Mouse (Mus musculus) retina, embryonic 14.5 days (tissue): ENCODE data around the gene Fgfr2.

Source experiments
- DNase-seq: peaks from one replicate; pipeline ENCODE4 v3.0.0-alpha.2; 2015; ENCODE audit warnings: low spot score

Gene Fgfr2

DNA sequence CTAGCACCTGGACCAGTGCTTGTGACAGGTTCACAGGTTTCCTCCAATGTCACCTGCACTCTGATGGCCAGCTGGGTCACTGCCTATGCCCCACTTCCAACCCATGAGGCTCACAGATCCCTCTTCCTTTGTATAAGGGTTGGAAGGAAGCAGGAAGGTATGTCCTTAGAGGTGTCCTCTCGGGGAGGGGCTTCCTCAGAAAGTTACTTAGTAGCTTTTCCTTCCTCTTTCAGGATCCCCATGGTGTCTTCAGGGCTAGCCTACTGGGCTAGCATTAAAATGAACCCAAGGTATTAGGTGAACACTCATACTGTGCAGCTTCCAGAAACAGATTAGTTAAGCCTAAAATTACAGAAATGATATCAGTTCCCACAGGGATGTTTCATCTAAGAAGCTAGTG is 790.1 kb downstream of the Fgfr2 start:
- DNase-seq = no peak

GRCm38 (mm10) chr7:132332176-132332575 is 791.0 kb downstream of the Fgfr2 start:
- DNase-seq = peak; percentile 57

- no peak for DNase-seq
Measured at GRCm38 (mm10) chr7:132330179-132330578, 793.0 kb downstream of the Fgfr2 start.

DNA sequence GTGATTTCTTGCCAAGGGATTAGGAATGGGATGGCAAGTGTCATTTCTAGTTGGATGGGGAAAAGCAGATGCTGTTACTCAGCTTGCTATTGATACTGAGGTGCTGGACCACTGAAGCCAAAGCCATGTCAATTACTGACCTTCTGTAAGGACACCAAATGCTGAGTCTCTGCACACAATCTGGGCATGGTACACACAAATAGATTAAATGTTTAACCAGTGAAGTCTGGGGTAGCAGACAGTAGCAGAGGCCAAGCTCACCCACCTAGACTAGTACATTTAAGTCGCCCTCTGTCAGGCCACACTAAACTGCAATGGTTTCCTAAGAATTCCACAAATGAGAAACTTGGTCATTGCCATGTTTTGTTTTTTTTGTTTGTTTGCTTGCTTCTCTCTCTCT is 794.5 kb downstream of the Fgfr2 start:
- DNase-seq = no peak

DNA sequence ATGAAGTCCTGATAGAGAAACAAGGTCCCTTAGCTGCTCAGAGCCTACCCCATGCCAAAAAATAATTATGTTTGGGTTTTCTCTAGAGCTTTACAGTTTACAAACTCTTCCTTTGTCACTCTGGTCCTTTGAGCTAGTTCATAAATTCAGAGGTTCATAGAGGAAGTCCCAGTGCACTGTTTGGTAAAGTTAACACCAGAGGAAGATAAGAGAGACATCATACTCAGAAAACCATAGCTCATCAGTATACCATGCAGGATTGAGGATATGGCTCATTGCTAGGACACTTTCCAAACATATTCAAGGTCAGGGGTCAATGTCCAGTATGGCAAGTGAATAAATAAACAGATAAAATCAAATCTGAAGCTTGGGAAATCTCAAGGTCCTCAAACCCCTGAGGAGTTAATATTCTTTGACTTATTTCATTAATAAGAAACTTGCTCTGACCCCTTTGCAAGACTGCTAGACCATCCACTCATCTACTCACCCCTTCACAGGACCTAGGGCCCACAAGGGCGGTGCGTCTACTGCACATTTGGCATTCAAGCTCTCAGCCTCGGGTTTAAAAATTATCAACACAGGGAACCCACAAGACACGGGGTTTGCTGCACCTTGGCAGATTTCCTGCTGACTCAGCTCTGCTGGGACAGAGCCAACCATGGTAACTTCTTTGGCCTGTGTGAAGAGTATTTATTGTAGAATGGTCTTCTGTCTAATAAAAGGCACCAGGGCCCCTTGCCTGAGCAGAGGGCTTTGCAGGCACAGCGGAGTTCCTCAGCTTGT is 797.4 kb downstream of the Fgfr2 start:
- no peak for DNase-seq

GRCm38 (mm10) chr7:132323430-132323829 is 799.7 kb downstream of the Fgfr2 start:
- DNase-seq = no peak

GRCm38 (mm10) chr7:132321392-132321958 is 801.7 kb downstream of the Fgfr2 start:
- DNase-seq = no peak

GRCm38 (mm10) chr7:132317036-132317541 is 806.1 kb downstream of the Fgfr2 start, which contains the start of gene Chst15:
Gene Chst15, minus strand, starts transcription at chr7:132317228.
- peak; percentile 68 for DNase-seq

GRCm38 (mm10) chr7:132316101-132317035 is 806.8 kb downstream of the Fgfr2 start:
- peak; percentile 72 for DNase-seq

- DNase-seq = peak; percentile 88
Measured at GRCm38 (mm10) chr7:132315149-132316091, 807.7 kb downstream of the Fgfr2 start.

GRCm38 (mm10) chr7:132312396-132312795 is 810.8 kb downstream of the Fgfr2 start:
- no peak for DNase-seq

- DNase-seq = no peak
Measured at GRCm38 (mm10) chr7:132308537-132309191, 814.5 kb downstream of the Fgfr2 start.

DNA sequence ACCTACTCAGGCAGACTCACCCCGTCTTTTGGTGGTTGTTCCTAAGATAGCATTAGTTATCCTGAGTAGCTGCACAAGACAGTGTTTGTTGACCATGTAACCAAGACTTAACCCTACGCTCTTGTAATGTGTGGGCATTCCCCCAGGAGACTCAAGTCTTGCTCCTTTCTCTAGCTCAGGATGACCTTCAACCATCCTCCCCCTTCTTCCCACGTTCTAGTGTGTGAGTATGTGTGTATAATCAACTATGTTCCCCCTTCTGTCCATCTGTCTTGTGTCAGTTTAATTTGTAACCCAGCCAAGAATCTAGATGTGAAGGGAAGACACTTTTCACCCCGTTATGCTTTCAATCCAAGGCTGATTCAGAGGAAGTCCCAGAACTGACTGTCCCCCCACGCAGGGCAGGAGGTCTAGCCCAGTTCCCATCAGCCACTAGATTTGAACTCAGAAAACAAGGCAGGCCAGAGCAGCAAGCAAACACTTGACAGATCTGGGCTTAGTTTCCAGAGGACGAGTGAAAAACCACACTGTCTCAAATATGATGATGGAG is 815.4 kb downstream of the Fgfr2 start:
- no peak for DNase-seq

GRCm38 (mm10) chr7:132306671-132307412 is 816.3 kb downstream of the Fgfr2 start:
- DNase-seq = no peak

GRCm38 (mm10) chr7:132305492-132306375 is 817.4 kb downstream of the Fgfr2 start:
- DNase-seq = no peak

DNA sequence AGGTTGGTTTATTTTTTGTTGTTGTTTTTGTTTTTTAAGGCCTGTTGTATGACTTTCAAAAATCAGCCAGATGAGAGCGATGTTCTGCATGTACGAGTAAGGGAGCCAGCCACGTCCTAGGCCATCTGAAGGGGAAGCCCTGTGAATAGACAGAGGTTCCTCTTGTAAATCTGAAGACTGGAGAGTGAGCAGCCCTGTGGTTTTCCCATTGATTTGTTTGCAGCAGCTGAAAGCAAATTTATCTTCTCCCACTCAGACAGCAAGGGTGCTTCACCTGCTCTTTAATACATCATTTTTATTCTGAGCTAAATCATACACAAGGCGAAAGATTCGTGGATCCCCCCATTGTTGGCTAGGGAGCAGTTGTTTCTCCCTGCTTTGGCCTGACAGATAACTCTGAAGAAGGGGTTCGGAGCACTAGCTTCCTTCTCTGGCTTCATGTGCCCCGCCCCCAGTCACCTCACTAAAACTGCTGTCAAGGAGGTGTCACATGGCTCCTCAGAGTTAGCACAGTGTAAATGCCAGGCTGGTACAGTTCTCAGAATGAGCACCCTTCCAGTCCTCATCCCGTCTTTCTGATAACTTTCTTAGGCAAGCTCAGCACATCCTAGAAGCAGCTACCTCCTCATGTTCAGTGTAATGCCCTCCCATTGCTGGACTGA is 818.6 kb downstream of the Fgfr2 start:
- no peak for DNase-seq

- no peak for DNase-seq
Measured at GRCm38 (mm10) chr7:132303988-132304387, 819.2 kb downstream of the Fgfr2 start.
